Mouse (Mus musculus): ENCODE results near the gene Olfr1442.
"Not testable (repeated sequence)": the region's sequence is repeated elsewhere in the genome, so short reads cannot be mapped to it uniquely, and the experiment has no call there.

The Olfr1442 gene

DNA sequence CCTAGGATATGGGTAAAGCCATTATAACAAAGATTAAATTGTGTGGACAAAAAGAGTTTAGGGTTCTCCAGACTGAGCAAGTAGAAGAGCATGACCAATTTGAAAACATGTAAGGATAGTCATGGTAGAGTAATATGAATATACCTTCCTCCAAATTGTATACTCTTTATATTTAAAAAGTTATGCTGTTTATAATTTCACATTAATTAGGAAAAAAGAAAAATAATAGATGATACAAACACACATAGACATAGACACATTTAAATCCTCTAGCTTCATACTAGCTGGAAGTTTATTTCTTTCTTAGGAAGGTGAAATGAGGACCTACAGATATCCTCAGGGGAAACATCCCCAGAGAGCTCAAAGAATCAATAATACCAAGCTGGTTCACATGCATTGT lies at the start of gene Olfr1442:
TSS of gene Olfr1442 (plus strand) at position 301 of the 400 bp plus-strand sequence.
- no peak for DNase-seq (ENCODE audit: low spot score)

DNA sequence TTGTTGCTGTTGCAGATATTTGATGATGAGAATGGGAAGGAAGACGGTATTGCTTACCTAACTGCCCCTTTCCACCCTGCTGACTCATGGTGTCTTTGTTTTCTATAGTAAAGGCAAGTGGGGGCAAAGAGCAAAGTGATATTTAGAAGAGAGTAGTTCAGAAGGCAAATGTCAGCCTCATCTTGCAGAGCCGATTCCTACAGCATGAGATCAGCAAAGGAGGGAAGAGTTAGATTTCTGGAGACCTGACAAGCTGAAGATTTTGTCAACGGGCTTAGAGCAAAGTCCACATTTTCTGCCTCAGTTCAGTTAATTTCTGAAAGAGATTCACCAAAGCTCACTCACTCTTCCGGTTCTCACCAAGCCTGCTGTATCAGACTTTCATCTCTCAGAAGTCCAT lies 37.1 kb upstream of the Olfr1442 start, which contains the start of gene Glyat:
TSS of gene Glyat (plus strand) at position 133 of the 400 bp plus-strand sequence.
- DNase-seq (ENCODE audit: low spot score) = no peak

DNA sequence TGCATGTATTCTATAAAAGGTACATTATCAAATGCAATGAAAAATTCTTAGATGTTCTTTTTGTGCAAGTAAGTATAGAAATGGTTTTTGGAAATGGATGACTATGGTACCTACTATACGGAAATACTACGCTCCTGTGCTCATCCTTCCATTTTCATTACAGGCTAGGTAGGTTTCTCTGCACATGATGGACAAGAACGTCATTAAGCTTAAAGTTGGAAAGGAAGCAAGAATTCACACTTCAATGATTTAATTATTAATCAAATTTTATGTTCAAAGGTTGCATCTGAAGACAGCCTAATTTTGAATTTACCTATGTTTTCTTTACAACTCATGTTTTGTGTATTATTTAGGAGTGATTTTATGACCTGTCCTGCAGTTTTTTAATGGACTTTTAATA lies 36.0 kb upstream of the Olfr1442 start:
- no peak for DNase-seq (ENCODE audit: low spot score)

DNA sequence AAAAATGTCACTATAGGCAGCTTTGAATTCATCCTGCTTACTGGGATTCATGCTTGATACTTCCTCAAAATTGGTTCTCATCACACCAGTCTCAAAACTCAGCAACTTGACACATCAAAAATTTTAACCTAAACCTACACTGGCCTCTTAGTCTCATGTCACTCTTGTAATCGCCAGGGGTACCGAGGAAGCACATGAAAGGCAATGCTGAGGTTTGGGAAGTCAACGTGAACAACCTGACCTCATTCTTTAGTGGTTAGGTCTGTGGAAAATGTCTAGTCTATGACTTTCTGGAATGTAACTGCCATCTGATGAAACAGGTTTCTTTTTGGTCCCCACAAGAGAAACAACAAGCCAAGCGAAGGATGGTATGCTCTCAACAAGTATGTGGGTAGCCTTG lies 35.3 kb upstream of the Olfr1442 start:
- no peak for DNase-seq (ENCODE audit: low spot score)

DNA sequence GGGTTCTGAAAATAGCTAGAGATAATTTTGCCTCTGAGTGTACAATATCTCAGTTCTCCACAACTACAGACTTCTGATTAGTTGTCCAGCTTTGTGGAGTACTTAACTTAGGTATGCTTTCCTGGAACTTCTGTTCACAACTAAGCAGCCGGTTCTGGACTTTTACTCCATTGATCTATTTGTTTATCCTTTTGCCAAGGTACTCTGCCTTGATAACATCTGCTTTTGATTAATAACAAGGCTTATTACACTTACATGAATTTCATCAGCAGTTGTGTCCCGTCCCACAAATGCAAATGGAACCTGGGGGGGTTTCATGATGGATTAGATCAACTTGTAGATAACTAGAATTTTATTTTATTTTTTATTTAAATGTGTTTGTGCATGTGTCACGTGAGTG lies 33.4 kb upstream of the Olfr1442 start:
- DNase-seq (ENCODE audit: low spot score) = no peak

DNA sequence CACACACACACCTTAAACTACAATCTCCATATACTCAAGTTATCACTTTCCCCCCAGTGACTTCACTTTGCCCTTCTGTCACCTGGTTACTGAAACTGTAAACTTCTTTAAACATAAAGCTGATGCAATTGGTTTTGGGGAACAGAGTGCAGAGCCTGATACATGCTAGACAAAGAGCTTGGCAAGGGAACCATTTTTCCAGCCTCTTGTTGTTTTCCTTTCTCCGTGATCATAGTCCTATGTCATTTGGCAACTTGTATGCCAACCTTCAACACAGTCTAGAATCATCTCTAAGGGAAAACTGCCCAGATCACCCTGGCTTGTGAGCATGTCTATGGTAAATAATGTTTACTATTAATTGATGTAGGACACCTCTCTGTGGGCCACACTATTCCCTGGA lies 32.2 kb upstream of the Olfr1442 start:
- no peak for DNase-seq (ENCODE audit: low spot score)

DNA sequence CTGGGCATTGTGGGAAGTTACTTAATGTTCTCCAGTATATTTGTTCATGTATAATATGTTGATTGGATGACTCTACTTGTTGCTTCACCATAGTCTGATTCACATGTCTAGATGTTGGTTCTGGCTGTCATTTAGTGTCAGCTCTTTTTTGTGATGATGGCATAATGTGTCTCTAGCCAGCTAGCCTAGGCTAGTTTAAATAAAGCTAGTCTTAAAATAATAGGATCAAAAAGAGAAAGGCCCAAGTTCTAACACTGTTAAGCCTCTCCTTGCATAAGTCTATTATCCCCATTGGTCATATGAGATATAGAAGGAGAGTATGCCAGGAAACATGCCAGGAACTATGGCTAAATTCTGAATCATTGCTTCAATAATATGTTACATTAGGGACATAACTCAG lies 20.7 kb upstream of the Olfr1442 start:
- DNase-seq (ENCODE audit: low spot score) = no peak

DNA sequence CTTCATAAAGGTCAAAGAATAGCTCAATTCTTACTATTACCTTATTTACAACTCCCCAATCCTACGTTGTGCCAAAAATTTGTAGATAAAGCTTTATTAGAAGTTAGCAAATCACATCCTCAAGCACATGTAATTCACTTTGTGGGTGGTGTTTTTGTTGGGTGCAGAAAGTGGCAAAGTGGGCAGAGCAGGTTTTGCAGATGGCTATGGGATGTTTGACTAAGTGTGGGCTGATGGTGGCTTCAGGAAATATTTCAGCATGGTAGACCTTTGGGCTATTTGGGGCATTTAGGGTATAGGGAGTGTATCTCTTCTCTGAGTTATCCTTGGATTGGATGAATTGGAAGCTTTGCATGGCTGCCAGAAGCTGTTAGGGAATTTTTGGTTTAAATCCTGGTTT lies 4.1 kb upstream of the Olfr1442 start:
- no peak for DNase-seq (ENCODE audit: low spot score)

DNA sequence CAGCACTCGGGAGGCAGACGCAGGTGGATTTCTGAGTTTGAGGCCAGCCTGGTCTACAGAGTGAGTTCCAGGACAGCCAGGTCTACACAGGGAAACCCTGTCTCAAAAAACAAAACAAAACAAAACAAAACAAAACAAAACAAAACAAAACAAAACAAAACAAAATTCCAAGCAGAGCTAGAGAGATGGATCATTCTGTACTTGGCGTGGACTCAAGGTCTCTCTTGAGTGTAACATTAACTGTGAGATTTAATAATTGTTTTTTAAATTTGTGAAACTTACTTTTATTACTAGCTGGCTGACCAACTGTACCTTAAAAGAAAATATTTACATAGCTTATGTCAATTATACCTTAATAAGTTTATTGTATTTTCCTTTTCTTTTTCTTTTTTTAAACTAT lies 1.6 kb upstream of the Olfr1442 start:
- DNase-seq (ENCODE audit: low spot score) = not testable (repeated sequence)

DNA sequence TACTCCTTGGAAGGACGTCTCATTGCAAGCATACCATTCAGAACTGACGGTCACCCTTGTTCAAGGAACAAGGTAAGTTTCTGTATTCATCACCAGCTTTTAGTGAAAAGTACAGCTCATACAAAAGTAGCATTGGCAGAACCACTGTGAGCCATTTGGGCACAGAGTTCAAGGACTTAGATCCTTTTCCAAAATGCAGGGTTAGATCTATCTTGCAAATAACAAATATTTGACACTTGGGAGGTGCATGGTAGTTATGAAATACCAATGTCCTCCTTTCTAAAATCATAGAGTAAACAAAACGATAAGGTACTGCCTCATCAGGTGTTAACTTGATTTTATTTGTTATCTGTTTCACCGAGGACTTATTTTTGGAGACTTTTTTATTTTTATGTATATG lies 812 bp downstream of the Olfr1442 start:
- no peak for DNase-seq (ENCODE audit: low spot score)

DNA sequence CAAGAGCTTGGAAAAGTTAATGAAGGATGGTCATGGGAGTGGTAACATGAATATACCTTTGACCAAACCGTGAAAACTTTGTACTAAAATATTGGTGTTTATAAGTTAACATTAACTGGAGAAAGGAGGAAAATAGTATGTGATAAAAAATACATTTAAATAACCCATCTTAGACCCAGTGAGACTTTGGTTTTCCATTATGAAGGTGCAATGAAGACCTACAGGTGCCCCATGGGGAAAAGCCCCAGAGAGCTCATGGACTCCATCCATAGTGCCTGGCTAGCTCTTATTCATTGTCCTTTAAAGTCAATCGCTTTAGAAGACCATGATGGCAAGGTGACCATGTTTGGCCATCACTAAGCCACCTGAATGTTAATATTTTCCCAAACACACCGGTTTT lies 7.6 kb downstream of the Olfr1442 start, which contains the start of gene Olfr1443:
TSS of gene Olfr1443 (plus strand) at position 301 of the 400 bp plus-strand sequence.
- DNase-seq (ENCODE audit: low spot score) = no peak

DNA sequence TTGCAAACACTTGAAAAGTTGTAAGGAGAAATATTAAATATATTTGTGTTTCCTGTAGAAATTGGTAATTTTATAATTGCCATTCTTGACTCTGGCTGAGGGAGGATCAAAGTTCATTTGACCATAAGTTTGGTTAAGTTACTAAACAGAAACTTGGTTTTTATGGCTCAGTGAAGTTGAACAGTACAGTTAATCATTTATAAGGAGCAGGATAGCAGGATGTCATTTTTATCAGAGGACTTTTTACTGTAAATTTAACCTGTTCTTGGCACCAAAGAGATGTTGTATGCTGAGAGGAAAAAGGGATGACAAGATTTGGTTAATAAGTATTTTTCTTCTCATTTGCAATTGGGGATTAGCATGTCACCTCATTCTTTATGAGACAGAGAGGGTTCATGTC lies 14.4 kb downstream of the Olfr1442 start:
- no peak for DNase-seq (ENCODE audit: low spot score)

DNA sequence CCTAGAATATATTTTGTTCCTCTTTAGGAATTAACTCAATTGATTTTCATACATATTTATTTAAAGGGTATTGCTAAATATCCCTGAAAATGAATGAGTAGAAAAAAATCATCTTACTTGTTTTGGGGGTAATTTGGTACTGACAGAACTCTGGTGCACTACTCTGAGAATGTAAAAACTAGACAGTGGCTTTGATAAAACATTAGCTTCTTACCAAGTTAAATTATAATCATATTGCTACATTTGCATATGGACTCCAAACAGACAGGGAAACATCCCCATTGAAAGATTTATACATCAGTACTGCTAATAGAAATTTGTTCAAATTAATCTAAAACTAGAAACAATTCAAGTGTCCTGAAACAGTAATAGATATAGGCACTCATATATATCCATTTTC lies 15.0 kb downstream of the Olfr1442 start:
- no peak for DNase-seq (ENCODE audit: low spot score)

DNA sequence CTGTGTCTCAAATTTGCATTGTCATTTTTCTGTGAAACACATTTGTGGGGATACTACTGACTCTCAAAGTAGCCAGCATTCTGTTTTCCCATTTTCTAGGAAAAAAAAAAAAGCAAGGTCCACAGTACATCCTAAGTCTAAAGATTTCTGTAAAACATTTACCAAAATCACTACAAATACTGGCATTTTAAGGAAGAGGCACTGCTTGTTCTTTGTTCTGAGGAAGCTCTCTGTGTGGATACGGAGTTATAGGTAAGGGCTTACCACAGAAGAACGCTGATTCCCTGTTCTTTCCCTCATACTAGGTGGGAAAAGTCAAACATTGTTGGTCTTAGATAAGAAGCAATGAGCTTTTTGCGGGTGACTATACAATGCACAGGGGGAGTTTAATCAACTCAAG lies 25.4 kb downstream of the Olfr1442 start, which contains the start of gene Keg1:
TSS of gene Keg1 (plus strand) at position 197 of the 400 bp plus-strand sequence.
- DNase-seq (ENCODE audit: low spot score) = no peak

DNA sequence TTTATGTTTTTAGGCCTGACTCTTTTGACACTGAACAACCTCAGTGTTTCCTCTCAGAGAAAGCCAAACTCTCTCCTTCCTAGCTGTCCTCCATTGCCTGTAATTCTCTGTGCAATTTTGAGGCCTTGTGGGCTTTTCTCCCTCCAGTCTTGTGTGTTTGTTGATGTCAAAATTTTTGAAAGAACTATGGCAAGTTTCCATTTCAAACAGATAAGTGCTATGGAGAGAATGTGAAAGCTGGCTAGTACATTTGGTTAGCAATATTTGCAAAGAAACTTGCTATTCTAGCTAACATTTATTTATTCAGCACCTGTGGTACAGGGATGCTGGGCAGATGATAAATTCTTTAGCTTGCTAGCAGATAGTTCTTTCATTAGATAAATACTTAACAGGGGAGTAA lies 26.0 kb downstream of the Olfr1442 start:
- no peak for DNase-seq (ENCODE audit: low spot score)

DNA sequence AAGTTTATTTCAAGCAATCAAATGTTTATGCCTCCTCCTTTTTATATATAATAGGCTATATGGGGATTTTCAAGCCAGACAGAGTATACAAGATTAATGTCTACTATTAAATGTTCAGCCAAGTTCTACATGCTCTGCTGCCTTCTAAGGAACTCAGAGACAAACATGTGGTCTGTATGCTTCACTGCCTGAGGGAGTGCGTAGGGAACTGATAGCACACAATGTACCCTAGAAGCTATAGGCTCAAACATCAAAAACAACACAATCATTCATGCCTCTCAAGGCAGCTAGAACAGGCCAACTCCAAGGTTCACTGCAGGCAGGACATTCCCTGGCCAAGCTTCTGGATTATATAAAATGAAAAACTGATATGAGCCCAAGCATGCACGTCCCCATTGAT lies 38.2 kb downstream of the Olfr1442 start:
- no peak for DNase-seq (ENCODE audit: low spot score)

DNA sequence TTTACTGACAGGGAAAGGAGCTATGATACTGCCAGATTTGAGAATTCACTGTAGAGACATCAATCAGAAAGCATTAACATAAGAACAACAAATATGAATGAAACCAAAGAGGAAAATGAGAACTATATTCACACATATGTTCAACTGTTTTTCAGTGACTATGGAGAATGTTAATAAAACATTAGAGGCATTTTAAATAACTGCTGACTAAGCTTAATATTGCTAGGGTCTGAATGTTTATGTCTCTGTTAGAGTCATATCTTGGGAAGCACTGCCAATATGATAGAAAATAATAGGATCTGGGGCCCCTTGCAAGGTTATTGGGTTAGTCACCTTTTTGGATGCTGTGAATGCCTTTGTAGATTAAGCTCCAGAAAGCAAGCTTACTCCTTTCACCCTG lies 38.7 kb downstream of the Olfr1442 start:
- no peak for DNase-seq (ENCODE audit: low spot score)

DNA sequence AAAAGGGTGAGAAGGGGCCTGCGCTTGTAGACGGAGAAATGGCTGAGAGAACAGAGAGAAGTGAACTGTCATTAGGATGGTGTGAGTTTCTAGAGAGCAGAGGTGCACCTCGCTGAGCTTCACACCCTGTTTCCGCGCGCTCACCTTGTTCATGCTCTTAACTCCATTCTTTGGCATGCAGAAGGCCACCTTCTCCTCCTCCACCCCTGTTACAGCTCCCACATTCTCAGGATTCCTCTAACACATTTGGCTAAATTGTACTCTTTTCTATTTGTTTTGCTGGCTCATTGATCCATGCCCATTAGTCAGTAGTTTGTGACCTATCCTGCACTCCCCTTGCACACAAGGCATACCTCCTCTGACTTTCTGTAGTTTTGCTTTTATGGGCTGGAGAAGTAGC lies 49.0 kb downstream of the Olfr1442 start:
- DNase-seq (ENCODE audit: low spot score) = no peak

DNA sequence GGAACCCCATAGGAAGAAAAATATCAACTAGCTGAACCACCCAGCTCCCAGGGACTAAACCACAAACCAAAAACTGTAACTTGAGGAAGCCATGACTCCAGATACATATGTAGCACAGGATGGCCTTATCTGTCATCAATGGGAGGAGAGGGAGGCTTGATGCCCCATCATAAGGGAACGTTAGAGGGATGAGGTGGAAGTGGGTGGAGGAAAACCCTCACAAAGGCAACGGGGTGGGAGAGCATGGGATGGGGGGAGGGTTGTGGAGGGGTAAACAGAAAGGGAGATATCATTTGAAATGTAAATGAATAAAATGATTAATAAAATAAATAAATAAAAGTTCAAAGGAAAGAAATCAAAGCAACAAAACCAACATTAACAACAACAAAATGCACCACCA lies 50.2 kb downstream of the Olfr1442 start:
- DNase-seq (ENCODE audit: low spot score) = no peak

DNA sequence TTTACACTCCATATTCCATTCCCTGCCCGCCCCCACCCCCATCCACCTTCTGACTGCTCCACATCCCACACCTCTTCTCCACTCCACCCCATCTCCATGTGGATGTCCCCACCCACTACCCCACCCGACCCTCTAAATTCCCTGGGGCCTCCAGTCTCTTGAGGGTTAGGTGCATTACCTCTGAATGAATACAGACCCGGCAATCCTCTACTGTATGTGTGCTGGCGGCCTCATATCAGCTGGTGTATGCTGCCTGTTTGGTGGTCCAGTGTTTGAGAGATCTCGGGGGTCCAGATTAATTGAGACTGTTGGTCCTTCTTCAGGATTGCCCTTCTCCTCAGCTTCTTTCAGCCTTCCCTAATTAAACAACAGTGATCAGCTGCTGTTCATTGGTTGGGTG lies 50.7 kb downstream of the Olfr1442 start:
- not testable (repeated sequence) for DNase-seq (ENCODE audit: low spot score)

DNA sequence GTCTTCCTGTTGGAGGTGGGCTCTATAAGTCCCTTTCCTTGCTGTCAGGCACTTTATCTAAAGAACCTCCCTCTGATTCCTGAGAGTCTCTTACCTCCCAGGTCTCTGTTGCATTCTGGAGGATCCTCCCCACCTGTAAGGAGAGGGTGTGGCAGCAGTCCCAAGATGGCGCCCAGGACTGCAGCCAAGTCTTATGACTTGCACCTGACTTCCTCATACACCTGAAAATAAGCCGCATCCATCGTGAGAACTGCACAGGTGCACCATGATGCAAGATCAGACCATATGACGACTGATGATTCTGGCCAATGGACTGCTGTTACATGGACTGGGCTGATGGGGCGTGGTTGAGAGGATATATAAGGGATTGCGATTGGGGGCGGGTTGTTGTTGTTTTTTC lies 51.4 kb downstream of the Olfr1442 start:
- not testable (repeated sequence) for DNase-seq (ENCODE audit: low spot score)

DNA sequence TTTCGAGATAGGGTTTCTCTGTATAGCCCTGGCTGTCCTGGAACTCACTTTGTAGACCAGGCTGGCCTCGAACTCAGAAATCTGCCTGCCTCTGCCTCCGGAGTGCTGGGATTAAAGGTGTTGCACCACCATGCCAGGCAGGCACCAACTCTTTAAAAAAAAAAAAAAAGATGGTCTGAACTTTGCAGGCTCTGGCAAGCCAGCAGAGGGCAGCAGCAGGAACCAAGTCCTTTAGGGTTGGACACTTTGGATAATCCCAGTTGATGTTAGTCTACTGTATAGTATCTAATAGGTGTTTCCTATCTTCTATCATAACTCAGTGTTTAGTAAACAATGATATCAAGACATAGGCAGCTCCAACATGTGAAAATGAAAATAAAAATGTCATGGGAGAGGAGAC lies 52.1 kb downstream of the Olfr1442 start:
- no peak for DNase-seq (ENCODE audit: low spot score)

DNA sequence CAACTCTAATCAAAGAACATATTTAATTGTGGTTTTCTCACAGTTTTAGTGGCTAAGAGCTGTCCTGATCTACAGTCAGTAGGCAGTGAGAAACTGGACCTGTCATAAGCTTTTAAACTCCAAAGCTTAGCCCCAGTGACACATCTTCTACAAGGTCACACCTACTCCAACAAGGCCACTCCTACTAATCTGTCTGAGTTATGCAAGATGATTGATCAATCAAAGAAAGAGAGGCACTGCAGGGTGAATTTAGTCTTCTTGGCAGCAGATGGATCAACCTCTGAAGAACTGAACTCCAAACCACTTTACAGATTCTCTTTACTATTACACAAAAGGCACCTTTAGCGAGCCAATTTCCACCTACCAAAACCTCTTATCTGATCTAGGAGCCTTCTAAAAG lies 55.6 kb downstream of the Olfr1442 start:
- no peak for DNase-seq (ENCODE audit: low spot score)

All from ovary, postnatal 10 days (tissue).